Mouse (Mus musculus): ENCODE measurements around the gene Heatr6.
A peak's percentile ranks its signal among the peaks of the same experiment; 100 is the strongest.

DNA sequence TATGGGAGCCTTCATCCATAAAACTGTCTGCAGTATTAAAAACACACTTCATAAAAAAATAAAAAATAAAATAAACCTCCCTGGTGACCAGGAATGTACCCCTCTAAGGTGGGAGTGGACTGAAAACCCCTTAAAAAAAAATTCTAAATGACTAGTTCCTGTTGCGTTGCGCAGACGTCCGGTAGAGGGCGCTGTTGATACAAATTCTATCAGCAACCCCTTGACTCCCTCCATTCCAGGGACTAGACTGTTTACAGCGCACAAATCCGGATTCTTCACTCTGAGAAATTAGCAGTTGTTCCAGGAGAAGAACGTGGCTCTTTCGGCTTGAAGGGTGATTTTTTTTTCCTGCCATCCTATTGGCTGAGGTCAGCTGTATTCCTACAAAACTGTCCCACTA is 62.1 kb downstream of the Heatr6 start:
- peak; percentile 79 for TF ChIP-seq CTCF (IDR thresholded peaks at IDR 0.05; ENCODE audit: low read depth)
- TF ChIP-seq EP300 (IDR thresholded peaks at IDR 0.05; ENCODE audit: low read depth), result no peak
